Mouse (Mus musculus): ENCODE data around the gene Zfp212. TPM values are rescaled to one million over a fixed set of nuclear protein-coding genes. Genes with fewer than 3 reads are reported as not detected.

The Zfp212 gene
- polyA plus RNA-seq, 1 experiment from 2014 or later, result 16.5 TPM

Other genes with a start within 250 kb of the Zfp212 start
- 322 and 336 TPM in 2 replicates for gene Pdia4, start 107.0 kb upstream of the Zfp212 start, polyA plus RNA-seq (2014; fragmentation: Nextera tagmentation; extraction: Ambion mirVana)
- gene Zfp786, start 89.6 kb upstream of the Zfp212 start, polyA plus RNA-seq (2014; fragmentation: Nextera tagmentation; extraction: Ambion mirVana), result 4.7 and 5.4 TPM in 2 replicates
- 9.0 and 9.3 TPM in 2 replicates for gene Zfp398, start 84.8 kb upstream of the Zfp212 start, polyA plus RNA-seq (2014; fragmentation: Nextera tagmentation; extraction: Ambion mirVana)
- 12.9 and 16.1 TPM in 2 replicates for gene Zfp282, start 43.3 kb upstream of the Zfp212 start, polyA plus RNA-seq (2014; fragmentation: Nextera tagmentation; extraction: Ambion mirVana)
- 8.8 and 11.9 TPM in 2 replicates for gene Zfp956, start 32.9 kb downstream of the Zfp212 start, polyA plus RNA-seq (2014; fragmentation: Nextera tagmentation; extraction: Ambion mirVana)
- 9.3 and 9.8 TPM in 2 replicates for gene Zfp777, start 128.4 kb downstream of the Zfp212 start, polyA plus RNA-seq (2014; fragmentation: Nextera tagmentation; extraction: Ambion mirVana)
- 24.4 and 28.6 TPM in 2 replicates for gene Zfp746, start 166.1 kb downstream of the Zfp212 start, polyA plus RNA-seq (2014; fragmentation: Nextera tagmentation; extraction: Ambion mirVana)